Mouse (Mus musculus) gastrocnemius, postnatal 4 days (tissue): ENCODE data around the gene Atad2b. TPM values are rescaled to one million over a fixed set of nuclear protein-coding genes. Genes with fewer than 3 reads are reported as not detected.
A peak's percentile ranks its signal among the peaks of the same experiment; 100 is the strongest.
"Not testable (repeated sequence)": the region's sequence is repeated elsewhere in the genome, so short reads cannot be mapped to it uniquely, and the experiment has no call there.

Source experiments
- DNase-seq, 2 experiments: peaks; one replicate each; pipeline ENCODE4 v3.0.0; 2021 to 2022; ENCODE audit warnings: low spot score in 2 of 2, mixed read lengths in 2 of 2
- long read RNA-seq, 2 experiments: library from polyadenylated mRNA; stranded (forward); transcript quantifications; one replicate each; pipeline ENCODE4 v2.0.0; 2021
- total RNA-seq, 2 experiments: library from RNA; stranded (reverse); gene quantifications; 2 replicates each; pipeline ENCODE4 v1.2.3; 2021

Gene Atad2b
- total RNA-seq: 10 to 100 TPM; 30.4 to 35.2 TPM
- long read RNA-seq, experiment 1, partial matches to known transcripts: 0 of 6 reads
- long read RNA-seq, experiment 1, other reads (novel, unspliced or antisense): 6 of 6 reads
- long read RNA-seq, experiment 2, partial matches to known transcripts: 2 of 4 reads
- long read RNA-seq, experiment 2, other reads (novel, unspliced or antisense): 2 of 4 reads

DNA sequence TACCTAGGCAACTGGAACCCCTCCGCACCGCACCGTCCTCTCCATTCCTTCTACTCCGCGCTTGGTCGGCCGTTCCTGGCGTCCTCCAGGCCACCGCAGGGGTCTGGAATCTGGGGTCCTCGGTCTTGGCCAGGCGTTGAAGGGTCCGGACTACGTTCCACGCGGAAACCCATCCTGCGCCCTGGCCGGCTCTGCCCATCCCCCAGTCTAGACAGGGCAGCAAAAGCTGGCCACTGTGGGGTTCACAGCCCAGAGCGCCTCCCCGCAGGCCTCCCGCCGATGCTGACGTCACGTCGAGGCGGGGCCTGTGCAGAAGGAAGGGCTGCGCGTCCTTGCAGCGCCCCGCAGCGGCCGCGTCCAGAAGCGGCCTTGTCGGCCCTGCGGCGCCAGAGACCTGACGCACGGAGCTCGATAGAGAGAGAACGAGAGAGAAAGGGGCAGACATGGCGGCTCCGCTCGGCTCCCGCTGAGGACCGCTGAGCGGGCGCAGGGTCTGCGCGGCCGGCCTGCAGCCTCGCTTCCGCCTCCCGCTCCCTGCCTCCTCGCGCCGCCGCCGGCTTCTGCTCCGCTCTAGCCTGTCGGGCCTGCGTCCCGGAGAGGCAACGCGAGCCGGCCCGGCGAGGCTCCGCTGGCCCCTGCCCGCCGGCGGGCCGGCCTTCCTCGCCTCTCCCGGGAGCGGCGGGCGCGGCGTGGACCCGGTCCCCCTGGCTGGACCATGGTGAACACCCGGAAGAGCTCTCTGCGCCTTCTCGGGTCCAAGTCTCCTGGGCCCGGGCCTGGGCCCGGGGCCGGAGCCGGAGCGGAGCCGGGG lies at the start of gene Atad2b:
Gene Atad2b, plus strand, starts transcription at position 360 of the 811 bp plus-strand sequence.
- DNase-seq: peak; percentile 96 to 97

DNA sequence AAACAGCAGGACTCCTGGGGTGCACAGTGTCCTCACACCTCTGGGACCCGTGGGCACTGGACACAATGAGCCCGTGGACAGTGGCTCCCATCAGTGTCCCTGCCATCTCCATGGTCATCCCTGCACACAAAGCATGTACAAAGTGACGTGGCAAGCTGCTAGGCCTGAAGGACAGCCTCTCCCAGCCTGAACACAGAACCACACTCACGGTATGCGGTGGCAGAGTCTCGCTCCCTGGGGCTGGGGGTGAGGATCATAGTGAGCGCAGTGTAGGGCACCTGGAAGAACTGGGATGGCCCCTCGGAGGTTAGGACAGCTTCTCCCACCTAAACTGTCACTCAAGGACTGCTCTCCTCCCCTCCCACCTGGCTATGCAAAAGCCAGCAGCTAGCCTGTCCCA lies 48.2 kb upstream of the Atad2b start:
- no peak for DNase-seq

DNA sequence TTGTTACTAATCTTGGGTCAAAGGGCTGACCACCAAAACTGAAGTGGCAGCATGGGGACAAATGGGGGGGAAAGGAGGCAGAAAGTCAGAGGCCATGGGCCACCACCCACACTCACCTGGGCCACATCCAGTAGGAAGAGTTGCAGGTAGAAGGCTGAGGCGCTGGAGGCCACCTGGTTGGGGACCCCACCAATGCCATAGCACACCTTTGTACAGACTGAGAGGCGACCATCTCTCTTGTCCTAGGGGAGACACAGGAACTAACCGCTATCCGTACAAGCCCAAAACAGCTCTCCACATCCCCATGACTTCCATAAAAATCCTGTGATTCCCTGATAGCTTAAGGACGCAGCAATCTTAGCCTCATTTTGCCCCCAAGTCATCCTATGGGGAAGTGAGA lies 45.9 kb upstream of the Atad2b start:
- DNase-seq: no peak

DNA sequence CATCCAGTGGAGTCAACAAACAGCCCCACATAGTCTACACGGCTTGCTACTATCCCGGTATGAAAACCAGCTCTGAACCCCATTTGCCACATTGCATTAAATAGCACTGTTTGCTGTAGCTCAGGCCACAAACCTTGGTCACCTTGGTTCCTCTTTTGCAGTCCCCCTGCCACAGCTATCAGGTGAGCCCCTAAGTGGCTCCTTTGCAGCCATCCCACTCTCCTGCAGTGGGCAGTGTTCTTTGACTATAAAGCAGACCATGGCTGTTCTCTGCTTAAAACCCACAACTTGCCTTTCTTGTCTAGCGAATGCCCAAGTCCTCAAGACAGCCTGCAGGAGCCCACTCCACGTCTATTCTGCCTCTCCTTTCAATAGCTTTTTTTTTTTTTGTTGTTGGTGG lies 44.9 kb upstream of the Atad2b start:
- DNase-seq: no peak

DNA sequence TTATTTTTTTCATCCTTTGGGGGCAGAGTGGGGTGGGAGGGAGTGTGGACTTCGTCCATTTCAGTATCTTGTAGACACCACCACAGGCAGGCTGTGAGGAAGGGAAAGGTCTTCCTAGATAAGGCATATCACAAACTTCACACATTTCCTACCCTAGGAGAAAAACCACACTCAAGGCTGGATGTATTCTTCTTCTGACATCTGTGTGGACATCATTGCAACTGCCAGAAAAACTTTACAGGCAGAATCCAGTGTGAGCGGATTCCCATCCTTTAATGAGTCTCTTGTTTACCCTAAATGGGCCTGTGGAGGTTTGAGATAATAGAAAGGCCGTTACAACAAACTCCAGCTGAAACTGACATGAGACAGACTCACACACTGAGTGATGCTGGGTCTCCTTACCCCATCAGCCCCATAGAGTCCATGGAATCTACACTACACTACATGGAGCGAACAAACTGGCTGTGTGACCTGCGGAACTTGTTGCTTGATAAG lies 44.1 kb upstream of the Atad2b start:
- no peak for DNase-seq

DNA sequence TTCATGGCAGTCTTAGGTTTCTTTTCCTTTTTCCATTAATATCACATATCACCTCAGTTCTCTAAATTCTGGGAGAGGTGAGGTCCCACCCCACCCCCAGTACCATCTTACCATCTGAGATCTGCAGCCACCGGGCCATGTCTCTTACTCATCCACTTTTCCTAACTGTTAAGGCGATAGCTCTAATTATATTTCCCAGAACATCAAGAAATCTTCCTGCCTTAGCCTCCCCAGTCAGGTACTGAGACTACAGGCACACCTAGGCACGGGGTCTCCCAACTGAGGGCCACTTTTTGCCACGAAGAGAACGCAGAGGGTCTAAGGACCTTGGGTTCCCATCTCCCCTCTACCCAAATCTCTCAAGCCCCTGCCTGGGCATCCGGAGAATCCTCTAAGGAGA lies 43.6 kb upstream of the Atad2b start:
- DNase-seq: no peak

DNA sequence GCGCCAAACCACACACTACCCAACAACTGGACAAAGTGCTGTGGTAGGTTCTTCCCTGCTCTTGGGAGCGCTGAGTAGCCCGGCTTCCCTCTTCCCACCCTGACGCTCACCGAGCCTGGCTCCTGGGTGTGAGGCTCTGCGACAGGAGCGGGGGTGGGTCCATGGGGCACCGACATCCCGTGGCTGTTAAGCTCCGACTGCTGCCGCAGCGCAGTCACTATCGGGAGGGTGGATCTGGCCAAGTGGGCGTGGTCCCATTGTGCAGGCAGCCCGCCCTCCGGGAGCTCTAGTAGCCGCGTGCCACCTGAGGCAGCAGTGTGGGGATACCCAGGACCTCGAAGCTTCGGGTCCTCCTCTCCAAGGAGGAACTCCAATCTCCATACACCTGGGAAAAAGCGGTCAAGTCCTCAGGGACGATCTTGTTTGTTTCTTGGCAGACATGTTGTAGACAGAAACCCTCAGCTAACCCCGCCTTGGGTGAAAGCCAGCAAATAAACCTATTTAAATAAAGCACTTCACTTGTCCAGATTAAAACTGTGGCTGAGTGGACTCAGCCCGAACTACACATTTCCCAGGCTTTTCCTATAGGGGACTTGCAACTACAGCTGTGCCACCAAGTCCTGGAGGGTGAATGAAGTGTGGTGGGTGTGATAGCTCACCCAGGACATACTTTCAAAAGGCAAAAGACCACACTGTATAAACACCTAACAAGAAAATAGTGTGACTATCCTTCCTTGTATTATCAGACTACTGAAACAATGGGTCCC lies 42.8 kb upstream of the Atad2b start, which contains the start of gene Mfsd2b:
Gene Mfsd2b, minus strand, starts transcription at position 199 of the 767 bp plus-strand sequence.
- peak; percentile 51 to 71 for DNase-seq

DNA sequence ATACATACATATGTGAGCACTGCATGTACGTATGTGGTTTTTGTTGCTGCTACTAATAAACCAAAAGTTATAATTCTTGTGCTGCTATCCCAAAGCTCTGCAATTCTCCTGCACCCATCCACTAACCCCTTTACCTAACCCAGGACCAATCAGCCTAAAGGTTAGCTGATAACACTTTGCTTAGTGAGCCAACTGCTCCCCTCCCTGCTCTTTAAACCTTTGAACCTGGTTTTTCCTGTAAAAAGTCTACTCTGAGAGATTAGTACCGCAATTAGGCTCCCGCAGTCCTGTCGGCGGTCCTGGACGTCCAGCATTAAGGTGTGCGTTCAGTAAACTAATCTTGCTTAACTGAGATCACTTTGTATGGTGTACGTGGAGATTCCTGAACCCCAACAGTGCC lies 41.5 kb upstream of the Atad2b start:
- DNase-seq: no peak

DNA sequence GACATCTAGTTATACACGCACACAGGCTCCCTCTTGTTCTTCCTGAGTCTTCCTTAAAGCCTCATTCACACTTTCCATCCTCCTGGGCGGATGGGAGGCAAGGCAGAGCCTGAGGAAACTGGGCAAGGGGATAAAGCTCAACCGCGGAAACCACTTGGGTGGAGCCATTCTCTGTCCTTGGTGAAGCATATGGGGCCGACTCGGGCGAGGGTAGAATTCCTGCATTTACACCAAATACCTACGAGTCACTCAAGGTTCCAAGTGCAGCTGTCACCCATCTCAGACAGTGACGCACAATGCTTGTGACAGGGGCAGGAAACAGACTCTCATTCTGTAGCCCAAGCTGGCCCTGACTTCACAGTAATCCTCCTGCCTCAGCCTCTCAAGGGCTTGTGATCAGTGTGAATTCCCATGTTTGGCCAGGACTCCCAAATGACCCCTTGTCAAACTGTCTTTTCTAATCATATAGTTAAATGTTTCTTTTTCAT lies 38.8 kb upstream of the Atad2b start:
- DNase-seq: no peak

DNA sequence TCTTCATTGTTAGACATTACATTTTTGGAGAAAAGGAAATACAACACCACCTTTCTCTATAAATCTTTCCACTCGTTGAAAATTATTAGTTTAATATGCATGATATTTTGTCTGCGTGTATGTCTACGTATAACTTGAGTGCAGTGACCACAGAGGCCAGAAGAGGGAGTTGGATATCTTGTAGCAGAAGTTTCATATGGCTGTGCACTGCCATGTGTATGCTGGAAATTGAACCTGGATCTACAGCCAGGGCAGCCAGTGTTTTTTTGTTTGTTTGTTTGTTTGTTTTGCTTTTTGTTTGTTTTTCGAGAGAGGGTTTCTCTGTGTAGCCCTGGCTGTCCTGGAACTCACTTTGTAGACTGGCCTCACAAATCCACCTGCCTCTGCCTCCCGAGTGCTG lies 38.1 kb upstream of the Atad2b start:
- no peak for DNase-seq

DNA sequence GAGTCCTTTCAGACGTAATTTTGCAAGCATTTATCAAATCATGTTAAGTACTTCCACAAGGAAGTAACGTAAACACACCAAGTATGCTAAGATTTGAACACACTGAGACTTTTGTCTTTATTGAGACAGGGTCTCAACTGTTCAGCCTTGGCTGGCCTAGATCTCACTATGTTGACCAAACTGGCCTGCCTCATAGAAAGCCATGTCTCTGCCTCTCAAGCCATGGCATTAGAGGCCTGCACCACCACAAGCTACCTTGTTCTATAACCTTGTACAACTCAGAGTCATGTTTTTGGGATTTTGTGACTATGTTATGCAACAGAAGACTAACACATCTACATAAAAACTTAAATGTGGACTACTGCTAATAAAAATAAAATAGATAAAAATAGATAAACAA lies 35.1 kb upstream of the Atad2b start:
- DNase-seq: no peak

DNA sequence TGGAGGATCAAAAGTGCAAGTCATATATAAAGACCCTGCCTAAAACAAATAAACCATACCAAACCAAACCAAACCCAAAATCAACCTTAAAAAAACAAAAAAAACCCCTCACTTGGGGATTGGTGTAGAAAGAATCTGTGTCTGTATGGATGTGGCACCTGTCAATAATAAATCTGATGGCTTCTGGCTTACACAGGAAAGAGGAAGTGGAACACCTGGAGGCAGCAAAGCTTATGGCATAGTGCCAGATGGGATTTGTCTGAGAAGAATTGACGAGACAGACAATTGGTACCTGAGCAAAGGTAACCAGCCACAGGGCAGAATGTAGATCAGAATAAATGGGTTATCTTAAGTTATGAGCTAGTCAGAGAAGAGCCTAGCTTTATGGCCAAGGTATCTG lies 32.1 kb upstream of the Atad2b start:
- DNase-seq: no peak

DNA sequence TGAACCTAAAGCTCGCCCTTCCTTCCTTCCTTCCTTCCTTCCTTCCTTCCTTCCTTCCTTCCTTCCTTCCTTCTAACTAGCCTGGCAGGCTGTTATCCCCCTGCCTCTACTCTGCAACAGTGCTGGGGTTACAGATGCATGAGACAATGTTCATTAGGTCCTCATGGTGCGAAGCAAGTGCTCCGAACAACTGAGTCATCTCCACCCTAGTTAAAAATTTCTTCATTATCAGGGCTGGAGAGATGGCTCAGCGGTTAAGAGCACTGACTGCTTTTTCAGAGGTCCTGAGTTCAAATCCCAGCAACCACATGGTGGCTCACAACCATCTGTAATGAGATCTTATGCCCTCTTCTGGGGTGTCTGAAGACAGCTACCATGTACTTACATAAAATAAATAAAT lies 30.6 kb upstream of the Atad2b start:
- DNase-seq: not testable (repeated sequence)

DNA sequence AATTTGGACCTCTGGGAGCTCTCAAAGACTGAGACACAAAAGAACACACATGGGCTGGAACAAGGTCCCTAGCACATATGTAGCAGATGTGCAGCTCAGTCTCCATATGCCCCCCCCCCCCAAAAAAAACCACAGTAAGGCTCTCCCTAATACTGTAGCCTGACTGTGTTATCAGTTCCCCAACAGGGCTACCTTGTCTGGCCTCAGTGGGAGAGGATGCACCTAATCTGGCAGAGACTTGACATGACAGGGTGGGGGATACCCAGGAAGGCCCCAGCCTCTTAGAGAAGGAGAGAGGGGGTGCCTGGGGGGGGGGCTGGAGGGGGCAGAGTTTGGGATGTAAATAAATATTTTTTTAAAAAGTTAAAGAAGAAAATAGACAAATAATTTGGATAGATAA lies 28.4 kb upstream of the Atad2b start:
- DNase-seq: no peak

DNA sequence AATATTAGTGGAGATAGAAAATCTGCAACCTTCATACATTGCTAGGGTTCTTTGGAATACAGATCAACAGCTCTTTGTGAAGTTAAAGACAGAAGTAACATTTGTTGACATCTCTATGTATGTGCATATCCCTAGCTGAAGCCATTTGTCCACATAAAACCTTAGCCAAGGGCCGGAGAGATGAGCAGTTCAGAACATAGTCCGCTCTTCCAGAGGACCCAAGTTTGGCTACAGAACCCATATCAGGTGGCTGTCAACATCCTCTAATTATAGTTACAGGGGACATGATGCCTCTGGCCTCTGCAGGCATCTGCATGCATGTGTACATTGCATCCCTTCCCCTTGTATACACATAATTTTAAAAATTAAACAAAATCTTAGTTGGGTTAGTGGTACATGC lies 27.9 kb upstream of the Atad2b start:
- no peak for DNase-seq

DNA sequence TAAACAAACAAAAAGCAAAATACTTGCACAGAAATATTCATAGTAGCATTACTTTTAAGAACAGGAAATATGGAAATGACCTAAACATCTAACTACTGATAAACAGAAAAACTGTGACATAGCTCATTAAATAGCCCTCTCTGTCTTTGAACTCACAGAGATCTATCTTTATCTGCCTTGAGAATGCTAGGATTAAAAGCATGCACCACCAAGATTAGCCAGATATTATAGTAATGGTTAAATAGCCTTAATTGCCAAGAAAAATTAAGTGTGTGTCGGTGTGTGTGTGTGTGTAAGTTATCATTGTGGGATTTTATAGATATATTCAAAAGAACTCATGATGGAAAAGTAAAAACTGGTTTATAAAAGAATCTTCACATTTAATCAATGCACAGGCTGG lies 27.3 kb upstream of the Atad2b start:
- no peak for DNase-seq

DNA sequence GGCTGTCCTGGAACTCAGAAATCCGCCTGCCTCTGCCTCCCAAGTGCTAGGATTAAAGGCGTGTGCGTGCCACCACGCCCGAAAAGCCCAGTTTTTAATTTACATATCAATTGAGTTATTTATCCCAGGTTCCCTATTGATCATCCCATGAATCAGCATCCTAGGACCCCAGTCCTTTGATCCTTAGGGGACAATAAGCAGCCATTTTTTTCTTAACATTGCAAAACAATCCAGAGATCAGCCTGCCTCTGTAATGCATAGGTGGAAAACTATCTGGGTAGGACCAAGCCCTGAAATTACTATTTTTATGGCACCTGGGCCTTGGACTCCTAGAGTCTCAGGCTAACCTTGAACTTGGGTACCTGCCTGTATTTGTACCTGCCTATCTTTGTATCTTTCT lies 19.1 kb upstream of the Atad2b start:
- DNase-seq: no peak

DNA sequence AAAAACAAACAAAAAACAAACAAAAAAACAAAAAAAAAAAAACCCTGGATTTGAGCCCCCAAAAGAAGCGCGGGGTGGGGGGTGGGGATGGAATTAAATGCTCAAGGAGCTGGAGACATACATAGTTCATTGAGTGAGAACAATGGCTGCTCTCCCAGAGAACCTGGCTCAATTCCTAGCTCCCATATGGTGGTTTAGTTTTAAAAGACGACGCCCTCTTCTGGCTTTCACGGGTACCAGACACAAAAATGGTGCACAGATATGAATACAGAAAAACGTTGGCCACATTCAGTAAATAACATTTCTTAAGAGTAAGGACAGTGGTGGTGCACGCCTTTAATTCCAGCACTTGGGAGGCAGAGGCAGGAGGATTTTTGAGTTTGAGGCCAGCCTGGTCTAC lies 11.2 kb upstream of the Atad2b start:
- DNase-seq: no peak

DNA sequence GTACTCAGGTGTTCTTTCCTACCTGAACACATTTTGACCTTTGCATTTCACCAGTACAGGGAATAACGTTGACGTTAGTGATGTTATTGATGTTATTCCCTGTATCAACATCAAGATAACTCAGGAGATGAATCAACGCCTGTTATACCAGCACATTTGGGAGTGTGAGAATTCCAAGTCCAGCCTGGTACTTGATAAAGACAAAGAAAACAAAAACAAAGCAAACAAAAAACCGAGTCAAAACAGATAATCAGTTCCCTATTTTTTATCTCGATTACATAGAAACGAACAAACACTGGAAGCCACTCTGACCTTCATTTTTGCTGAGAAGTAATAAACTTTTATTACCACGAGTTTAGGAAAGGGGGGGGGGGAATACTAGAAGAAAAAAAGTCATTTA lies 10.7 kb upstream of the Atad2b start:
- no peak for DNase-seq

DNA sequence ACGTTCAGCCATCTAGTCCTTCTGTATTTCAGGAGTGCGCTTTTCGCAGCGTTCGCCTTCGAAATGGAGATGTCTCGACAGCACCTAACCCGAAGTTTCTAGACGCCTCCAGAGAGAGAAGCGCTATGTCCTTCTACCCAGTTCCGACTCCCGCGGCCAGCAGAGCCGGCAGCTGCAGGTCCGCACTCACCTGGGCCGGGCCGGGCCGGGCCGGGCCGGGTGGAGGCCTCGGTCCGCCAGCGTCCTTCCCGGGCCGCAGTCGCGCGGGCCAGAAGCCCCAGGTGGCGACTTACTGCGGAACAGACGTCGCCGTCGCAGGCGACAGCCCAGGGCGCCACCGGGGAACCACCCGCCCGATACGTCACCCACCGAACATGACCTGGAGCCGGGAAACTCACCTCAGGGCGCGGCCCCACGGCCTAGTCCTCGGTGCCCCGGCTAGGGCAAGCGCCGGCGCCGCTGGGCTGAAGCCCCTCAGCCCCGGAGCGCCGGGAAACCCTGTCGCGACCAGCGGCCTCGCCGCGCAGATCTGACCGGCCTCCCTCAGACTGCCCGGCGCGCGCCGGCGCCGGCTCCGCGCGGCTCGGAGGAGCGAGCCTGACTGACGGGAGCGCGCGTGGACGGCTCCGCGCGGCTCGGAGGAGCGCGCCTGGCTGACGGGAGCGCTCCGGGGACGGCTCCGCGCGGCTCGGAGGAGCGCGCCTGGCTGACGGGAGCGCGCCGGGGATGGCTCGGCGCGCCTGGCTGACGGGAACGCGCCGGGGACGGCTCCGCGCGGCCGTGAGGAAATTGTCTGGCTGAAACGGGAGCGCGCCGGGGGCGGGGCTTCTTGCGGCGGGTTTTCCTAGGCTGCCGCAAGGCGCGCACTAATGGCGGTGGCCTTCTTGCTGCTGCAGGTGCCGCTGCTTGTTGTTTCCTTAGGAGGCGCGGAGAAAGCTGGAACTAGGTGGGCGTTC lies 9.9 kb upstream of the Atad2b start, which contains the start of gene Ubxn2a:
Gene Ubxn2a, minus strand, starts transcription at position 755 of the 956 bp plus-strand sequence.
- DNase-seq: peak; percentile 92 to 96

DNA sequence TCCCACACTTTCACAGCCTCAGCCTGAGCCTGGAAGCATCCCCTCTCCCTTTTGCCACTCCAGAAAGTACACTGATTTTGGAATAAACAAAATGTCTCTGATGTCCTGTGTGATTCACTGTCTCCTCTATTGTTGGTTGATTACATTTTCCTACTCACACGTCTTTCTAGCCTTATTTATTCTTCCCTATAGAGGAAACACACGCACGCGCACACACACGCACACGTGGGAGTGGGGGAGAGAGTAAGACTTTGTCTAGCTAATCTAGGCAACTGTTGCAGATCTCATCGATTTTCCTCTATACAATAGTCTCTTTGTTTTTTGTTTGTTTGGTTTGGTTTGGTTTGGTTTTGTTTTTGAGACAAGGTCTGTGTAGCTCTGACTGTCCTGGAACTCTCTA lies 8.8 kb upstream of the Atad2b start:
- no peak for DNase-seq
